Mouse (Mus musculus) embryonic fibroblast, embryonic 13.5 days (primary cell): ENCODE data around the gene Ak4.

Experiments
- CTCF ChIP-seq: IDR thresholded peaks from 2 replicates; pipeline ENCODE4 v1.5.1; 2011; ENCODE audit warnings: mild to moderate bottlenecking, control low read depth, low read length, moderate library complexity, borderline replicate concordance; ENCODE audit not compliant: insufficient read depth
- POLR2A ChIP-seq: IDR thresholded peaks from 2 replicates; pipeline ENCODE4 v1.6.1; 2011; ENCODE audit warnings: low read depth, mild to moderate bottlenecking, control low read depth, low read length, moderate library complexity

- TF ChIP-seq CTCF: no peak
- TF ChIP-seq POLR2A: no peak
These were observed 92.9 kb downstream of the Ak4 start for GRCm38 (mm10) chr4:101511768-101512521.
